Mouse (Mus musculus) retina, postnatal 7 days (tissue): Measurements from ENCODE around the gene Ppfibp2.

Experiments
- DNase-seq: peaks from one replicate; pipeline ENCODE4 v3.0.0-alpha.2; 2012; ENCODE audit warnings: low read depth, low spot score

Ppfibp2 gene

DNA sequence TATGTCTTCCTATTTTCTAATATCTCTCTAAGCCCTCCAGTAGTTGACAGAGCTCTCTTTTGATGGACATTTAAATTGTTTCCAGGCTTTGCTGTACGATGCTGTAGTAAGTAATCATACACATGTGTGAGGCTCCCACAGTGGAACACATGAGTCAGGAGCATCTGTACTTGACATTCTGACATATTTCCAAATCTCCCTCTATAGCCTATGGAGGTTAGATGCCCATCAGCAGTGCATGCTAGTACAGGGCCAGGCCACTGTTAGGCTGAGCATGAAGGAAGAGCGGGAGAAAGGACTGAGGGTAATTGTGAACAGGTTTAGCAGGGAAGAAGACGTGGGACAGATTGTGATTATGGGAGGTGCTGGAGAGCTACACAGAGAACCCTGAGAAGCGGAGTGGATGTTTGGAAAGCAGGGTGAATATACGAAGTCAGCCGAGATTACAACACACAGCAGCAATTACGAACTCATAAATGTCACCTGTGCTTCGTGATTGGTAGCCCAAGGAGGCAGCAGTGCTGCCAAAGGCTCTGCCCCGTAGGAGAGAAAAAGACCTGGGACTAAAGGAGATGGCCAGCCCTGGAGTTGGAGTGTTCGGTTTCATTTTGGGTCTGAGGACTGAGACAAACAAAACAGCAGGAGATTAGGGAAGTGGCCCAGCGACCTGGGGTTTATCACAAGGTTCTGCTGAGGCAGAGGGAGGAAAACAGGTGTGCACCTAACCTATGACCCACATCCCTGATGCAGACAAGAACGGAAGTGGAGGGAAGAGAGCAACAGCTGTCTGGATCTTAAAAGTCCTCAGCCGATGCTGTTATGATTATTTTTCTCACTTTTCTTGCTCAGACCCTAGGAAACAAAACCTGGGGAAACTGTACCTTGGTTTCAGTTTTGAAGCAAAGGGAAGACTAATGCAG is 107.7 kb downstream of the Ppfibp2 start:
- no peak for DNase-seq

DNA sequence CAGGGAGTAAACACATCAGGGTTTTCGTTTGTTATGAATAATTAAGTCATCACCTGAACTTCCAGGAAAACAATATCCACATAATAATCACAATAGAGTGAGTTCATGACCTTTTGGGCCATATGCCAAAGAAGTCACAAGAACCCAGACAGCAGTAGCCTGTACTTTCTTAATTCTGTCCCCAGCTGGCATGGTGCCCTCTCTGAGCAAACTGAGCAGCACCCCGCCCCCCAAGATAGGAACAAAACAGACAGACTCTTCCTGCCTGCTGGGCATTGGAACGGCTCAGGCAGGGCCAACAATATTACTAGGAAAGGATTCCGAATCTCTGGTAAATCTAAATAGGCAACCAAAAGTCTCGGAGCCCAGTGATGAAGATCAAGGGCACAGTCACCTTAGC is 110.9 kb downstream of the Ppfibp2 start:
- no peak for DNase-seq

- DNase-seq: no peak
Observed at GRCm38 (mm10) chr7:107707650-107708049, 112.6 kb downstream of the Ppfibp2 start.

DNA sequence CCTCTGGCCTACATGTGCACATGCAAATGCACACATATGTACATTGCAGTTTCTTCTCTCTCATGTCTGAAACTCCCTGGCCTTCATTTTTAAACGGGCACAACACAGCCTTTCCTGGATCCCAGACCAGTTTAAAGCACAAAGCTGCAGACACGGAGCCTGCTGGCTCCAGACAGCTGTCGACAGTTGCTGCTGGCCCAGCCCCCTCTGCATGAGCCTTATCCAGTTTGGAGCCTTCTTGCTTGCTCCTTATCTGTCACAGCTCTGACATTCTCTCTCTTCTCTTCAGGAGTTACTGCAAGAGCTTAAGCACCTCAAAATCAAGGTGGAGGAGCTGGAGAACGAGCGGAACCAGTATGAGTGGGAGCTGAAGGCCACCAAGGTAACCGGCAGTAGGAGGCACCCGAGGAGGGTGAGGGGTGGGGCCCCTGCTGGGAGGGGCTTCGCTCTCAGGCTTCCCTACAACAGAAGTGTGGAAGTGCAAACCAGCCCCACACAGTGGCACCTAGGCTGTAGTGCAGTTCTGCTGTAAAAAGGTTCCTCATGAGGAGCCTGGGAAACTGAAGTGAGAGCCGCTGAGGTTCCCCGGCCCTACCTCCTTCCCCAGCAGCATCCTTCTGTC is 113.6 kb downstream of the Ppfibp2 start:
- peak; percentile 50 for DNase-seq

GRCm38 (mm10) chr7:107712743-107713142 is 117.7 kb downstream of the Ppfibp2 start:
- DNase-seq: peak; percentile 19

DNA sequence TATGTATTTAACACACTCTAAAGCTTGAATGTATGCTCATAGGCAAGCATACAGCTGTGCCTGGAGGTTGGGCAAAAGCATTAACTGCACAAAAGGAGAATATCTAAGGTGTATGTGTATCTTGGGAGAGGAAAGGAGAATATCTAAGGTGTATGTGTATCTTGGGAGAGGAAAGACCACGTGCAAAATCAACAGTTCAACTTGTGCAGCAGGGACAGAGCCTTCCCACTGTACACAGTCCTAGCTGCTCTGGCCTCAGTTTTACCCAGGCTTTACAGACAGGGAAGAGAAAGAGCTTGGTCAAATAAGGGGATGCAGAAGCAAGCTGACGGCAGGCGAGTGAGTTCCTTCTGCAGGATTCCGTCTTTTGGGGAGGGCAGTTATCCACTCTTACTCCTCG is 119.1 kb downstream of the Ppfibp2 start:
- DNase-seq: no peak

DNA sequence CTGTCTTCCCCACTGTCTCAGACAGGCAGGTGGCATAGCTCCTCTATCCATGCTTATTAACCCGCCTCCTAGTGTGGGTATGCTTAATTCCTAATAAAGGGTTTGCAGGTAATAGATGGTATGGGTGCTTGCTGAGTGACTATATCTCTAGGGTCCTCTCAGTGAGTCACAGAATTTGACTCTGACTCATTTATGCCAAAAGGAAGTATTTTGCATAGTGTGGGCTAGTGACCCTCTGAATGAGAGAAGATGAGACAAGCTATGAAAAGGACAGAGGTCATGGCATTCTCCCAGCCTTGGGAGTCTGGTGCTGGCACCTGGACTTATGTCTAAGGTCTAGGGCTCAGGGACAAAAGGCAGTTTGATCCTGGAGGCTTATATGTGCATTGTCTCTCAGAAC is 125.8 kb downstream of the Ppfibp2 start:
- DNase-seq: no peak

- no peak for DNase-seq
Observed at GRCm38 (mm10) chr7:107722536-107722935, 127.5 kb downstream of the Ppfibp2 start.

GRCm38 (mm10) chr7:107727538-107727937 is 132.5 kb downstream of the Ppfibp2 start:
- DNase-seq: no peak

DNA sequence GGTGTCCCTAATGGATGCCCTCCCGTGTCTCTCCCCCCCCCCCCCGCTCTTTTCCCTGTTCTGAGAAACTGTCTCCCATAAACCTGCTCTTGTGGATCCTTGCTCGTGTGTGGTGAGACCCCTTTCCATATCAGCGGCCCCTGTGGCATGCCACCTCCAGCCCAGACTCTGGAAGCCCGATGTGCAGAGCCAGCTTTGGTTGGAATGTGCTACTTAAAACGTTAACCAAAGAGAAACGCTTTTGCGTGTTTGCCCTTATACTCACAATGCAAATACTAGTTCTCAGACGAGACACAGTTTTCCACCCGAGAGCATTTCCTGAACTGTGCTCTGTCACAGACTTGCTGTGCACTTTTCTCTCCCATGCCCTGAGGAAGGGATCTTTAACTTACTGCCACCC is 135.6 kb downstream of the Ppfibp2 start:
- no peak for DNase-seq

GRCm38 (mm10) chr7:107733162-107733561 is 138.2 kb downstream of the Ppfibp2 start:
- no peak for DNase-seq

- DNase-seq: peak; percentile 19
Observed at GRCm38 (mm10) chr7:107738726-107739125, 143.7 kb downstream of the Ppfibp2 start.

GRCm38 (mm10) chr7:107742963-107743465 is 148.0 kb downstream of the Ppfibp2 start:
- no peak for DNase-seq

DNA sequence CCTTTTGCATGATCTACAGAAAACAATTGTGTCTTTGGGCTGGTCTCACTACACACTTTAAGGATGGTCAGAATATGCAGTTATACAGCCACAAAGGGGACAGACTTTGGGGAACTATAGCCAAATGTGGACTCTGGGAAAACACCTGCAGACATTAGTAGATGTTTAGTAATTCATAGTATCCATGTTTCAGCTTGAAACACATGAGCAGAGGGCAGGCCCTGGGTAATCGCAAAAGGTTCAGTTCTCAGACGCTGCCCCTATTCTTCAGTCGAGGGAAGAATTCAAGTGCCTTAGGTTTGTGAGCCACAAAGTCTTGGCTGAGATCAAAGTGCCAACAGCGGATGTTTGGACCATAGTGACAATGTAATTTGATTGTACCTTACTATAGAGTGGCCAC is 149.4 kb downstream of the Ppfibp2 start:
- no peak for DNase-seq

- no peak for DNase-seq
Observed at GRCm38 (mm10) chr7:107745111-107745510, 150.1 kb downstream of the Ppfibp2 start.

DNA sequence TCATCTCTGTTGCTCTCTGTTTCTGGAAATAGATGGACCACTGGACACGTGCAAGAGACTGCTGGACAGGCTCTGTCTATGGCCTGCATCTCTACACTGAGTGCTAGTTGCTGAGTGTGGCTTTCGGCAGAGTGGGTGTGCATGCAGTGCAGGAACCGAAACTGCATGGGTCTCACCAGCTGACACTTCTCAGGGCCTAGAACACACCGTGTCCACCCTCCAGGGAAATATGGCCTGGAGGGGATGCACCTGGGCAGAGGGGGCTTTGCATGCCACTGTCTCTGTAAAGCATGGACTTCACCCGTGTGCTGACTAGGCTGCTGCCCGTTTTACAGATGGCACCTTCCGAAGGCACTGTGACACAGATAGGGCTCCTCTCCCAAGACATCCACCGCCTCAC is 151.0 kb downstream of the Ppfibp2 start:
- DNase-seq: no peak

DNA sequence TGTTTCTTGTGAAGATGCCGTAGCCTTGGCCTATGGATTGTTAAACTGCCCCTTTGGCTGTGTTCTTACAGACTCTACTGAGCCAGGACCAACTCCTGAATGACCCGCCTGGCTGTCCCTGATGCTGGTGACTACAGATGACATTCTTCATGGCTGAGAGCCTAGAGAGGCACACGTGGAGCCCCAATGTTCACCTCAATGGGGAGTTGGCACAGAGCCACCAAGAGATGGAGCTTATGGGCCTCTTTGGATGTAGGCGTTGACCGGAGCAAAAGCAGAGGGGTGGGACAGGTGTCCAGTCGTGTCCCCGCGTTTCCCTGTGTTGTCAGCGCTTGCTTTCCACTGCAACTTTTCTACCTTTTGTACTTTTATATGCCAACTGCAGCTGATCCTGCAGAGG is 152.5 kb downstream of the Ppfibp2 start:
- no peak for DNase-seq

- peak; percentile 31 for DNase-seq
Observed at GRCm38 (mm10) chr7:107747954-107748353, 152.9 kb downstream of the Ppfibp2 start.

DNA sequence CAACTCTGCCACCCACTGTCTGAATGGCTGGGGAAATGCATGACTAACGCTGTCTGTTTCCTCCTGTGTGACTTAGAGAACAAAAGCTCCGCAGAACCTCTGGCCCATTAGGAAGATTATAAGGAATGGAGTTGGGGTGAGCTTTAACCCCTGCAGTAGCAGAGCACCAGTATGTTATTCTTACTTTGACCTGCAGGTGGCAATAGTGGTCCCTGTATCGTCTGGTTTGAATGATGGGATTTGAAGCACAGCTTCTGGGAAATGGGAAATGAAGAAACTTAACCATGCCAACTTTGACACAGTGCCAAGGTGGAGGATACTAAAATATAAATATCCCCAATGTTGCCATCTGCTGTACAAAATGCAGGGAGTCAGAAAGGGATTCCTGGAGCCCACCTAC is 154.3 kb downstream of the Ppfibp2 start:
- DNase-seq: peak; percentile 55

DNA sequence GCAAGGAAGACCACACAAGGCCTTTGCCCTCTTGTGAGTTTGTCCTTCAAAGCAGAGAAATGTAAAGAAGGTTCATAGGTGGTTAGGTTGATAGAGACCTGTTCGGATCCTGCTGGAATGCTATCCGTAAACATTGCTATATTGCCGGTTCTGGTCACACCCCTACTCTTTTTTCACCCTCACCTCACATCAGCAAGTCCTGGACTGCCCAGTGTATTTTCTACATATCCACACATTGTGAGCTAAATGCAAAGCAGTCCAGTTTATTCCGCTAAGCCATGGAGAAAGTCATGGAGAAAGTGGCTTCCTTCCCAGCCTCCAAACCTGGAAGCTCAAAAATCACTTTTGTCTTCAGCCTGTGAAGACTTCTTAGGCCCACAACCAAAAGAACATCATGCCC is 154.7 kb downstream of the Ppfibp2 start:
- DNase-seq: no peak

DNA sequence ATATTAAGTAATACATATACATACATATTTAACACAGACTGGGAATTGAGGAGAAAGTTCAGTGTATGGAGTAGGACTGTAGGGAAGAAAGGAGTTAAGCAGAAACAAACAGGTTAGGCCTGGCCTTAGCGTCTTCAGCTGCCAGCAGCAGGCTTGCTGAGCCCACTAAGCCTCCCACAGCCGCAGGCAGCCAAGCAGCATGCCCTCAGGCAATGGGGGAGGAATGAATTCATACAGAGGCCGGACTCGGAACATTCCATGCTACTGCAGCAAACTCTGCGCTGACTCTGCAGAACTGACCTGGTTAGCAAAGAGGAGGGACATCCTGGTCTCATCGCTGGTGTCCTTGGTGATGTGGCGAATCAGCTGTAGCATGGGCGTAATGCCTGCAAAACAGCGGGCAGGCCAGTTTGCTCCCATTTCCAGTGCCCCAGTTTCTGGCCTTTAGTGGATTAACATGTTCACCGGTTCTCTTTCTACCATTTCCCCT is 157.1 kb downstream of the Ppfibp2 start:
- no peak for DNase-seq

- no peak for DNase-seq
Observed at GRCm38 (mm10) chr7:107755905-107756304, 160.9 kb downstream of the Ppfibp2 start.

DNA sequence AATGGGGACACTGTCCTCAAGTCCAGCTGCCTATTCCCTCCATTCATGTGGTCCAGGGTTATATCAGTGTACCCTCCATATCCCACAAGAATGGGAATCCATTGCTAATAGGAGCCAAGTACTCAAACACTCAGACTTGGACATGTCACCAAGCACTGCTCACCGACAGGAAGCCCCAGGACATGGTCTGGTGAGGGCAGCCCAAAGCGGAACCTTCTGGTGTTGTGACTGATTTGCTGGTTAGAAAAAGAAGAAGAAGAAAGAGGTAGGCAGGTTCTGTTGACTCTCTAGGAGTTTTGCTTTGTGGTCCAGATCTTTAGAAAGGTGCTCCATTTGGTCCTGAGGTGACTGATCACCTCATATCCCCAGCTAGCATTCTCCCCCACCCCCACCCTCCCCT is 161.7 kb downstream of the Ppfibp2 start:
- DNase-seq: no peak
